Mouse (Mus musculus) intestine, embryonic 15.5 days (tissue): Measurements from ENCODE around the gene Nrk. TPM values are rescaled to one million over a fixed set of nuclear protein-coding genes. Genes with fewer than 3 reads are reported as not detected.

Experiments
- ATAC-seq: fragments of 200-750 bp; cut with Nextera tagmentation; 2 replicates; pipeline ENCODE4 v1.8.0; 2017; ENCODE audit warnings: moderate TSS enrichment, moderate library complexity
- H3K27ac ChIP-seq: fragments of 300-500 bp; sonication (generic); 2 replicates; pipeline ENCODE4 v1.5.1; 2015; ENCODE audit warnings: mild to moderate bottlenecking, inconsistent platforms
- H3K27me3 ChIP-seq: fragments of 300-500 bp; sonication (generic); replicated peaks from 2 replicates; pipeline ENCODE4 v1.6.1; 2015; ENCODE audit warnings: inconsistent platforms
- H3K36me3 ChIP-seq: fragments of 300-500 bp; sonication (generic); 2 replicates; pipeline ENCODE4 v1.6.1; 2015; ENCODE audit warnings: inconsistent platforms
- H3K4me1 ChIP-seq: fragments of 300-500 bp; sonication (generic); replicated peaks from 2 replicates; pipeline ENCODE4 v1.6.1; 2015; ENCODE audit warnings: inconsistent platforms
- H3K4me2 ChIP-seq: fragments of 300-500 bp; sonication (generic); replicated peaks from 2 replicates; pipeline ENCODE4 v1.6.1; 2015; ENCODE audit warnings: mild to moderate bottlenecking, inconsistent platforms
- H3K4me3 ChIP-seq: fragments of 300-500 bp; sonication (generic); replicated peaks from 2 replicates; pipeline ENCODE4 v1.5.1; 2015; ENCODE audit warnings: inconsistent platforms
- H3K9ac ChIP-seq: fragments of 300-500 bp; sonication (generic); 2 replicates; pipeline ENCODE4 v1.6.1; 2015; ENCODE audit warnings: inconsistent platforms
- H3K9me3 ChIP-seq: fragments of 300-500 bp; sonication (generic); 2 replicates; pipeline ENCODE4 v1.6.1; 2016; ENCODE audit warnings: inconsistent platforms
- WGBS: fragments of 180-500 bp; shearing (Covaris S2); methylation state at CpG from one replicate; pipeline ENCODE4 v1.1.7; 2015; 5-methylcytosine and 5-hydroxymethylcytosine counted together
- polyA plus RNA-seq: library from polyadenylated mRNA; unstranded; fragments of >200 nt; fragmentation: Nextera tagmentation; extraction: Ambion mirVana; gene quantifications from 2 replicates; pipeline ENCODE4 v1.2.1, GENCODE M21; 2015

The Nrk gene
- polyA plus RNA-seq, result 14.1 and 15.0 TPM in 2 replicates

GRCm38 (mm10) chrX:138914041-138914776 lies at the start of gene Nrk:
TSS of gene Nrk (plus strand) at chrX:138914430.
- Histone ChIP-seq H3K27me3 (no peaks in the 10 kb centered on the region), H3K36me3 (no peaks in the 10 kb centered on the region), H3K4me3 (peak within 1 kb of the TSS; percentile 45), H3K9ac (no peak within 1 kb of the TSS; the same call in none of the 2 replicates), H3K4me1 (no peaks in the 10 kb centered on the region), H3K27ac (no peak within 1 kb of the TSS), H3K9me3 (no peaks in the 10 kb centered on the region), H3K4me2 (peak within 1 kb of the TSS; percentile 72)
- peak; percentile 91 for ATAC-seq
- 25% methylated on average over 46 of the region's 55 CpGs for WGBS

- no peak overlapping the region for H3K27ac ChIP-seq
- peak; percentile 18; the same call in 1 of the 2 replicates for ATAC-seq
- no peaks in the 10 kb centered on the region for H3K27me3 ChIP-seq
- 25% methylated on average over 8 of the region's 8 CpGs for WGBS
- H3K4me1 ChIP-seq, result no peaks in the 10 kb centered on the region
- H3K9ac ChIP-seq, result no peak overlapping the region
- H3K4me3 ChIP-seq, result peak overlapping the region; percentile 45
- H3K4me2 ChIP-seq, result peak overlapping the region; percentile 72
- no peaks in the 10 kb centered on the region for H3K9me3 ChIP-seq
- H3K36me3 ChIP-seq, result no peaks in the 10 kb centered on the region
Observed at GRCm38 (mm10) chrX:138913366-138913765, 864 bp upstream of the Nrk start.

- Histone ChIP-seq H3K4me1 (no peaks in the 10 kb centered on the region), H3K4me3 (peak overlapping the region; percentile 45), H3K9ac (no peak overlapping the region; the same call in 1 of the 2 replicates), H3K36me3 (no peaks in the 10 kb centered on the region), H3K27me3 (no peaks in the 10 kb centered on the region), H3K9me3 (no peaks in the 10 kb centered on the region), H3K4me2 (peak overlapping the region; percentile 72), H3K27ac (no peak overlapping the region)
- WGBS, result 21% methylated on average over 12 of the region's 12 CpGs
- peak; percentile 32; the same call in 1 of the 2 replicates for ATAC-seq
Observed at GRCm38 (mm10) chrX:138914777-138915114, 516 bp downstream of the Nrk start.

- WGBS, result 57% methylated on average over 7 of the region's 7 CpGs
- H3K4me1 ChIP-seq, result no peaks in the 10 kb centered on the region
Observed at GRCm38 (mm10) chrX:138919030-138919429, 4.8 kb downstream of the Nrk start.

GRCm38 (mm10) chrX:138943905-138944304 lies 29.7 kb downstream of the Nrk start:
- no peak overlapping the region for H3K27ac ChIP-seq
- no peak for ATAC-seq
- WGBS, result 68% methylated on average over 6 of the region's 6 CpGs

More at GRCm38 (mm10) chrX:138919030-138919429, 4.8 kb downstream of the Nrk start:
- Histone ChIP-seq H3K9me3 (no peaks in the 10 kb centered on the region), H3K4me2 (no peak overlapping the region), H3K27me3 (no peaks in the 10 kb centered on the region), H3K4me3 (no peak overlapping the region), H3K36me3 (no peaks in the 10 kb centered on the region), H3K9ac (no peak overlapping the region), H3K27ac (no peak overlapping the region)
- ATAC-seq, result no peak

GRCm38 (mm10) chrX:138960713-138961112 lies 46.5 kb downstream of the Nrk start:
- no peak overlapping the region for H3K27ac ChIP-seq
- 30% methylated on average over 3 of the region's 3 CpGs for WGBS
- no peak overlapping the region for H3K9ac ChIP-seq
- no peaks in the 10 kb centered on the region for H3K4me1 ChIP-seq
- H3K36me3 ChIP-seq, result no peaks in the 10 kb centered on the region
- no peak for ATAC-seq
- no peak overlapping the region for H3K4me2 ChIP-seq
- no peak overlapping the region for H3K4me3 ChIP-seq
- H3K9me3 ChIP-seq, result no peaks in the 10 kb centered on the region
- H3K27me3 ChIP-seq, result no peaks in the 10 kb centered on the region

More at GRCm38 (mm10) chrX:138943905-138944304, 29.7 kb downstream of the Nrk start:
- Histone ChIP-seq H3K9ac (no peak overlapping the region), H3K4me3 (no peak overlapping the region), H3K9me3 (no peaks in the 10 kb centered on the region), H3K4me2 (no peak overlapping the region), H3K36me3 (no peaks in the 10 kb centered on the region), H3K4me1 (no peaks in the 10 kb centered on the region), H3K27me3 (no peaks in the 10 kb centered on the region)

- Histone ChIP-seq H3K4me3 (no peak overlapping the region), H3K36me3 (no peaks in the 10 kb centered on the region), H3K9ac (no peak overlapping the region), H3K4me1 (no peaks in the 10 kb centered on the region), H3K27ac (no peak overlapping the region), H3K4me2 (no peak overlapping the region), H3K27me3 (no peaks in the 10 kb centered on the region; the same call in 1 of the 2 replicates), H3K9me3 (no peaks in the 10 kb centered on the region)
- ATAC-seq, result no peak
- 47% methylated on average over 3 of the region's 3 CpGs for WGBS
Observed at GRCm38 (mm10) chrX:138978501-138978900, 64.3 kb downstream of the Nrk start.

GRCm38 (mm10) chrX:138979249-138979648 lies 65.0 kb downstream of the Nrk start:
- ATAC-seq, result no peak
- WGBS, result 67% methylated on average over 2 of the region's 2 CpGs
- Histone ChIP-seq H3K36me3 (no peaks in the 10 kb centered on the region), H3K27me3 (no peaks in the 10 kb centered on the region; the same call in 1 of the 2 replicates), H3K27ac (no peak overlapping the region), H3K9ac (no peak overlapping the region), H3K9me3 (no peaks in the 10 kb centered on the region), H3K4me3 (no peak overlapping the region), H3K4me2 (no peak overlapping the region), H3K4me1 (no peaks in the 10 kb centered on the region)

GRCm38 (mm10) chrX:139014524-139014923 lies 100.3 kb downstream of the Nrk start:
- Histone ChIP-seq H3K9ac (no peak overlapping the region), H3K36me3 (no peaks in the 10 kb centered on the region), H3K4me2 (no peak overlapping the region), H3K27ac (no peak overlapping the region), H3K27me3 (no peaks in the 10 kb centered on the region), H3K9me3 (no peaks in the 10 kb centered on the region), H3K4me3 (no peak overlapping the region), H3K4me1 (no peaks in the 10 kb centered on the region)
- 83% methylated on average over 3 of the region's 3 CpGs for WGBS
- no peak for ATAC-seq

- ATAC-seq, result no peak
- no peak overlapping the region for H3K4me3 ChIP-seq
- H3K27ac ChIP-seq, result no peak overlapping the region
- H3K4me1 ChIP-seq, result no peaks in the 10 kb centered on the region
- no peaks in the 10 kb centered on the region for H3K36me3 ChIP-seq
- 44% methylated on average over 1 of the region's 1 CpGs for whole genome bisulfite sequencing
- H3K4me2 ChIP-seq, result no peak overlapping the region
- H3K9ac ChIP-seq, result no peak overlapping the region
- no peaks in the 10 kb centered on the region for H3K27me3 ChIP-seq
- no peaks in the 10 kb centered on the region for H3K9me3 ChIP-seq
Observed at GRCm38 (mm10) chrX:139016540-139016939, 102.3 kb downstream of the Nrk start.

- Histone ChIP-seq H3K9me3 (no peaks in the 10 kb centered on the region), H3K27me3 (no peaks in the 10 kb centered on the region), H3K4me1 (no peaks in the 10 kb centered on the region), H3K4me3 (no peak overlapping the region), H3K9ac (no peak overlapping the region), H3K4me2 (no peak overlapping the region), H3K36me3 (no peaks in the 10 kb centered on the region), H3K27ac (no peak overlapping the region)
- no peak for ATAC-seq
- 53% methylated on average over 3 of the region's 3 CpGs for WGBS
Observed at GRCm38 (mm10) chrX:139026532-139027097, 112.4 kb downstream of the Nrk start.

- no peaks in the 10 kb centered on the region for H3K36me3 ChIP-seq
- 34% methylated on average over 5 of the region's 5 CpGs for WGBS
- no peaks in the 10 kb centered on the region for H3K9me3 ChIP-seq
- no peaks in the 10 kb centered on the region for H3K4me1 ChIP-seq
- no peak overlapping the region for H3K27ac ChIP-seq
- H3K4me3 ChIP-seq, result no peak overlapping the region
- no peak overlapping the region for H3K4me2 ChIP-seq
- no peak overlapping the region for H3K9ac ChIP-seq
- no peaks in the 10 kb centered on the region for H3K27me3 ChIP-seq
- 0 out of 2 replicates have a peak, but pooled peaks have one; percentile 34 for ATAC-seq
Observed at GRCm38 (mm10) chrX:139027296-139027695, 113.1 kb downstream of the Nrk start.

GRCm38 (mm10) chrX:139027909-139028308 lies 113.7 kb downstream of the Nrk start:
- Histone ChIP-seq H3K4me3 (no peak overlapping the region), H3K27me3 (no peaks in the 10 kb centered on the region), H3K36me3 (no peaks in the 10 kb centered on the region), H3K4me1 (no peaks in the 10 kb centered on the region), H3K9me3 (no peaks in the 10 kb centered on the region), H3K9ac (no peak overlapping the region), H3K4me2 (no peak overlapping the region), H3K27ac (no peak overlapping the region)
- ATAC-seq, result no peak
- WGBS, result 42% methylated on average over 6 of the region's 6 CpGs
